Mouse (Mus musculus) neural tube, embryonic 12.5 days (tissue): ENCODE data around the gene Fsd1l. TPM values are rescaled to one million over a fixed set of nuclear protein-coding genes. Genes with fewer than 3 reads are reported as not detected.
A peak's percentile ranks its signal among the peaks of the same experiment; 100 is the strongest.

Source experiments
- ATAC-seq: fragments of 200-750 bp; cut with Nextera tagmentation; 2 replicates; pipeline ENCODE4 v1.8.0; 2017; ENCODE audit warnings: low read depth, mild to moderate bottlenecking, moderate TSS enrichment, moderate library complexity; ENCODE audit not compliant: low FRiP score
- H3K27ac ChIP-seq: fragments of 300-500 bp; sonication (generic); 2 replicates; pipeline ENCODE4 v1.5.1; 2016
- H3K27me3 ChIP-seq: fragments of 300-500 bp; sonication (generic); replicated peaks from 2 replicates; pipeline ENCODE4 v1.6.1; 2016; ENCODE audit warnings: mild to moderate bottlenecking
- H3K36me3 ChIP-seq: fragments of 300-500 bp; sonication (generic); 2 replicates; pipeline ENCODE4 v1.6.1; 2016; ENCODE audit warnings: mild to moderate bottlenecking
- H3K4me1 ChIP-seq: fragments of 300-500 bp; sonication (generic); 2 replicates; pipeline ENCODE4 v1.6.1; 2016
- H3K4me2 ChIP-seq: fragments of 300-500 bp; sonication (generic); replicated peaks from 2 replicates; pipeline ENCODE4 v1.6.1; 2016; ENCODE audit warnings: mild to moderate bottlenecking
- H3K4me3 ChIP-seq: fragments of 300-500 bp; sonication (generic); 2 replicates; pipeline ENCODE4 v1.5.1; 2016
- H3K9ac ChIP-seq: fragments of 300-500 bp; sonication (generic); 2 replicates; pipeline ENCODE4 v1.6.1; 2016; ENCODE audit warnings: mild to moderate bottlenecking
- H3K9me3 ChIP-seq: fragments of 300-500 bp; sonication (generic); 2 replicates; pipeline ENCODE4 v1.6.1; 2016; ENCODE audit warnings: mild to moderate bottlenecking
- WGBS: fragments of 180-500 bp; shearing (Covaris S2); methylation state at CpG from one replicate; pipeline ENCODE4 v1.1.7; 2016; 5-methylcytosine and 5-hydroxymethylcytosine counted together
- polyA plus RNA-seq: library from polyadenylated mRNA; unstranded; fragments of >200 nt; fragmentation: Nextera tagmentation; extraction: Ambion mirVana; gene quantifications from 2 replicates; pipeline ENCODE4 v1.2.1, GENCODE M21; 2016

Gene Fsd1l
- polyA plus RNA-seq, 1 experiment from 2014 or later, result 27.2 TPM

- Histone ChIP-seq H3K36me3 (no peaks in the 10 kb centered on the region), H3K9me3 (no peaks in the 10 kb centered on the region), H3K9ac (no peak overlapping the region), H3K27me3 (no peaks in the 10 kb centered on the region), H3K4me3 (no peak overlapping the region), H3K27ac (no peak overlapping the region), H3K4me2 (no peak overlapping the region), H3K4me1 (no peaks in the 10 kb centered on the region)
- 48% methylated on average over 6 of the region's 6 CpGs for WGBS
- ATAC-seq, result no peak
Measured at GRCm38 (mm10) chr4:53600462-53600861, 30.8 kb upstream of the Fsd1l start.

- WGBS, result 88% methylated on average over 5 of the region's 5 CpGs
- H3K4me3 ChIP-seq, result no peak overlapping the region
- no peaks in the 10 kb centered on the region for H3K9me3 ChIP-seq
- no peak overlapping the region for H3K9ac ChIP-seq
- no peak overlapping the region for H3K27ac ChIP-seq
- H3K4me1 ChIP-seq, result no peaks in the 10 kb centered on the region
- H3K4me2 ChIP-seq, result no peak overlapping the region
- H3K36me3 ChIP-seq, result no peaks in the 10 kb centered on the region
- ATAC-seq, result no peak
- H3K27me3 ChIP-seq, result no peaks in the 10 kb centered on the region
Measured at GRCm38 (mm10) chr4:53614576-53615225, 16.6 kb upstream of the Fsd1l start.

GRCm38 (mm10) chr4:53617968-53618367, 13.3 kb upstream of the Fsd1l start:
- Histone ChIP-seq H3K4me1 (no peaks in the 10 kb centered on the region), H3K27ac (no peak overlapping the region), H3K27me3 (no peaks in the 10 kb centered on the region), H3K4me3 (no peak overlapping the region), H3K4me2 (no peak overlapping the region), H3K36me3 (no peaks in the 10 kb centered on the region), H3K9ac (no peak overlapping the region), H3K9me3 (no peaks in the 10 kb centered on the region)
- WGBS, result 59% methylated on average over 3 of the region's 3 CpGs
- no peak for ATAC-seq

- Histone ChIP-seq H3K27ac (no peak overlapping the region), H3K9ac (no peak overlapping the region), H3K4me3 (no peak overlapping the region), H3K27me3 (no peaks in the 10 kb centered on the region), H3K4me1 (peaks cover 8% of the 10 kb centered on the region), H3K4me2 (no peak overlapping the region), H3K36me3 (no peaks in the 10 kb centered on the region), H3K9me3 (no peaks in the 10 kb centered on the region)
- WGBS, result 91% methylated on average over 6 of the region's 6 CpGs
- ATAC-seq, result no peak
Measured at GRCm38 (mm10) chr4:53620104-53620503, 11.2 kb upstream of the Fsd1l start.

GRCm38 (mm10) chr4:53621084-53621483, 10.2 kb upstream of the Fsd1l start:
- no peak for ATAC-seq
- Histone ChIP-seq H3K27ac (no peak overlapping the region), H3K36me3 (no peaks in the 10 kb centered on the region), H3K27me3 (no peaks in the 10 kb centered on the region), H3K9ac (no peak overlapping the region), H3K9me3 (no peaks in the 10 kb centered on the region), H3K4me3 (no peak overlapping the region), H3K4me2 (no peak overlapping the region), H3K4me1 (peaks cover 10% of the 10 kb centered on the region)
- WGBS, result 67% methylated on average over 6 of the region's 6 CpGs

GRCm38 (mm10) chr4:53621490-53621889, 9.8 kb upstream of the Fsd1l start:
- Histone ChIP-seq H3K36me3 (no peaks in the 10 kb centered on the region), H3K4me1 (peaks cover 10% of the 10 kb centered on the region), H3K9ac (no peak overlapping the region), H3K27me3 (no peaks in the 10 kb centered on the region), H3K27ac (no peak overlapping the region), H3K4me3 (no peak overlapping the region), H3K4me2 (no peak overlapping the region), H3K9me3 (no peaks in the 10 kb centered on the region)
- WGBS, result 79% methylated on average over 5 of the region's 5 CpGs
- no peak for ATAC-seq

GRCm38 (mm10) chr4:53623711-53624110, 7.6 kb upstream of the Fsd1l start:
- ATAC-seq, result no peak
- peaks cover 10% of the 10 kb centered on the region for H3K4me1 ChIP-seq
- no peak overlapping the region for H3K27ac ChIP-seq
- H3K27me3 ChIP-seq, result no peaks in the 10 kb centered on the region
- H3K9ac ChIP-seq, result no peak overlapping the region
- H3K9me3 ChIP-seq, result no peaks in the 10 kb centered on the region
- H3K36me3 ChIP-seq, result no peaks in the 10 kb centered on the region
- 94% methylated on average over 1 of the region's 1 CpGs for WGBS
- no peak overlapping the region for H3K4me2 ChIP-seq
- H3K4me3 ChIP-seq, result no peak overlapping the region

- H3K9me3 ChIP-seq, result no peaks in the 10 kb centered on the region
- ATAC-seq, result peak; percentile 85
- no peak overlapping the region for H3K4me2 ChIP-seq
- H3K36me3 ChIP-seq, result no peaks in the 10 kb centered on the region
- H3K9ac ChIP-seq, result no peak overlapping the region
- no peaks in the 10 kb centered on the region for H3K27me3 ChIP-seq
- no peak overlapping the region for H3K4me3 ChIP-seq
- 37% methylated on average over 4 of the region's 4 CpGs for WGBS
- no peak overlapping the region for H3K27ac ChIP-seq
- H3K4me1 ChIP-seq, result peaks cover 12% of the 10 kb centered on the region
Measured at GRCm38 (mm10) chr4:53624816-53625215, 6.5 kb upstream of the Fsd1l start.

GRCm38 (mm10) chr4:53625263-53625662, 6.0 kb upstream of the Fsd1l start:
- Histone ChIP-seq H3K9me3 (no peaks in the 10 kb centered on the region), H3K4me3 (no peak overlapping the region), H3K27me3 (no peaks in the 10 kb centered on the region), H3K4me1 (peaks cover 12% of the 10 kb centered on the region), H3K36me3 (no peaks in the 10 kb centered on the region), H3K27ac (no peak overlapping the region), H3K4me2 (no peak overlapping the region), H3K9ac (no peak overlapping the region)
- WGBS, result 83% methylated on average over 3 of the region's 3 CpGs
- ATAC-seq, result 0 out of 2 replicates have a peak, but pooled peaks have one; percentile 7

- H3K27ac ChIP-seq, result no peak overlapping the region
- peaks cover 30% of the 10 kb centered on the region for H3K4me1 ChIP-seq
- WGBS, result 59% methylated on average over 4 of the region's 4 CpGs
- ATAC-seq, result no peak
- no peaks in the 10 kb centered on the region for H3K36me3 ChIP-seq
- H3K4me3 ChIP-seq, result no peak overlapping the region
- no peak overlapping the region for H3K9ac ChIP-seq
- no peaks in the 10 kb centered on the region for H3K27me3 ChIP-seq
- H3K9me3 ChIP-seq, result no peaks in the 10 kb centered on the region
- H3K4me2 ChIP-seq, result no peak overlapping the region
Measured at GRCm38 (mm10) chr4:53628924-53629323, 2.3 kb upstream of the Fsd1l start.

GRCm38 (mm10) chr4:53630963-53631315, 332 bp upstream of the Fsd1l start:
- H3K9ac ChIP-seq, result peak overlapping the region; percentile 87
- peak; percentile 62 for ATAC-seq
- no peaks in the 10 kb centered on the region for H3K36me3 ChIP-seq
- H3K4me3 ChIP-seq, result peak overlapping the region; percentile 86
- no peaks in the 10 kb centered on the region for H3K27me3 ChIP-seq
- H3K4me1 ChIP-seq, result peaks cover 25% of the 10 kb centered on the region
- WGBS, result 6% methylated on average over 12 of the region's 12 CpGs
- H3K9me3 ChIP-seq, result no peaks in the 10 kb centered on the region
- H3K27ac ChIP-seq, result peak overlapping the region; percentile 75
- peak overlapping the region; percentile 71 for H3K4me2 ChIP-seq

- H3K4me3 ChIP-seq, result peak overlapping the region; percentile 86
- H3K9me3 ChIP-seq, result no peaks in the 10 kb centered on the region
- under 1% methylated on average over 5 of the region's 5 CpGs for WGBS
- peaks cover 31% of the 10 kb centered on the region for H3K4me1 ChIP-seq
- H3K36me3 ChIP-seq, result no peaks in the 10 kb centered on the region
- ATAC-seq, result no peak; the same call in 1 of the 2 replicates
- no peaks in the 10 kb centered on the region for H3K27me3 ChIP-seq
- H3K27ac ChIP-seq, result no peak overlapping the region
- peak overlapping the region; percentile 87 for H3K9ac ChIP-seq
- peak overlapping the region; percentile 71 for H3K4me2 ChIP-seq
Measured at GRCm38 (mm10) chr4:53632011-53632349, 709 bp downstream of the Fsd1l start.

GRCm38 (mm10) chr4:53635336-53635735, 4.1 kb downstream of the Fsd1l start:
- no peaks in the 10 kb centered on the region for H3K9me3 ChIP-seq
- peaks cover 40% of the 10 kb centered on the region for H3K4me1 ChIP-seq
- WGBS, result 82% methylated on average over 3 of the region's 3 CpGs
- H3K27me3 ChIP-seq, result no peaks in the 10 kb centered on the region
- no peak overlapping the region for H3K27ac ChIP-seq
- no peak overlapping the region for H3K4me2 ChIP-seq
- peaks cover 8% of the 10 kb centered on the region; the same call in 1 of the 2 replicates for H3K36me3 ChIP-seq
- H3K4me3 ChIP-seq, result no peak overlapping the region
- no peak for ATAC-seq
- no peak overlapping the region for H3K9ac ChIP-seq
